Mouse (Mus musculus) Muller cell, postnatal 12 days (primary cell): ENCODE measurements around the gene Gm20815.
"Not testable (repeated sequence)": the region's sequence is repeated elsewhere in the genome, so short reads cannot be mapped to it uniquely, and the experiment has no call there.

Experiments used
- DNase-seq: peaks from one replicate; pipeline ENCODE4 v3.0.0-alpha.2; 2015; ENCODE audit errors: inconsistent ontology term

Gene Gm20815

DNA sequence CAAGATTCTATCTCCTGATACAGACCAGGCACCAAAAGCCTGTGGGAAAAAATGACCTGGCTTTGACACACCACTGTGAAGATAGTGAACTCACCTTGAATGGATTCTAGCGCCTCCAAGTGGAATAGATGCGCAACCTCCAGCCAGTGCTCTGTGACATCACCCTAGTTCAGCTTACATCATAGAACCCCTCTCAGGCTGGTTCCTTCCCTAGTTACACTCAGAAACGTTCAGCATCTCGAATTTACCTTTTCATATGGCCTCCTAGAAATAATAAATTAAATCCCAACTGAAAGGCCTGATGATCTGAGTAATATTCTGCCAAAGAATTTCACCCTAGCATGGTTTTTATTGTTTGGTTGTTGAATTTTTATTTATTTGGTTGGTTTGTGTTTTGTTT is at the start of gene Gm20815:
Gm20815 (minus strand) TSS at position 101 of the 400 bp plus-strand sequence.
- DNase-seq = not testable (repeated sequence)
